Mouse (Mus musculus): Measurements from ENCODE around the gene Cd70. TPM values are rescaled to one million over a fixed set of nuclear protein-coding genes. Genes with fewer than 3 reads are reported as not detected.

The Cd70 gene
- not detected in 2 replicates for polyA plus RNA-seq (2014; fragmentation: Nextera tagmentation; extraction: Ambion mirVana)

GRCm38 (mm10) chr17:57148994-57149803, at the start of gene Cd70:
TSS of gene Cd70 (minus strand) at chr17:57149777.
- ATAC-seq (replicated peaks; ENCODE audit: low FRiP score, low TSS enrichment, low read depth) (no peak), DNase-seq (ENCODE audit: low spot score) (no peak)
- H3K4me1 ChIP-seq (replicated peaks; ENCODE audit: control insufficient read depth, insufficient read depth, low read length): peaks cover 5% of the 10 kb centered on the region; the same call in 1 of the 2 replicates
- H3K9ac ChIP-seq (ENCODE audit: low read length): peak within 1 kb of the TSS; percentile 10; the same call in 1 of the 2 replicates
- H3K4me3 ChIP-seq (ENCODE audit: low read depth, low read length): peak within 1 kb of the TSS; percentile 28
- H3K4me2 ChIP-seq (ENCODE audit: low read length): peak within 1 kb of the TSS; percentile 61
- H3K27me3 ChIP-seq (replicated peaks; ENCODE audit: control insufficient read depth, insufficient read depth, low read length): peaks cover 29% of the 10 kb centered on the region
- H3K9me3 ChIP-seq (ENCODE audit: control insufficient read depth, low read length): no peaks in the 10 kb centered on the region
- no peaks in the 10 kb centered on the region for H3K36me3 ChIP-seq (ENCODE audit: control insufficient read depth, insufficient read depth, low read length)
- 4% methylated on average over 39 of the region's 39 CpGs for WGBS
- no peak within 1 kb of the TSS for H3K27ac ChIP-seq (ENCODE audit: low read depth)

- Histone ChIP-seq H3K4me2 (ENCODE audit: low read length) (no peak overlapping the region), H3K4me1 (replicated peaks; ENCODE audit: control insufficient read depth, insufficient read depth, low read length) (no peaks in the 10 kb centered on the region), H3K36me3 (ENCODE audit: control insufficient read depth, insufficient read depth, low read length) (no peaks in the 10 kb centered on the region), H3K27ac (ENCODE audit: low read depth) (no peak overlapping the region), H3K27me3 (replicated peaks; ENCODE audit: control insufficient read depth, insufficient read depth, low read length) (no peaks in the 10 kb centered on the region), H3K9me3 (ENCODE audit: control insufficient read depth, low read length) (no peaks in the 10 kb centered on the region), H3K4me3 (ENCODE audit: low read depth, low read length) (no peak overlapping the region), H3K9ac (ENCODE audit: low read length) (no peak overlapping the region)
- no peak for ATAC-seq (replicated peaks; ENCODE audit: low FRiP score, low TSS enrichment, low read depth)
- 84% methylated on average over 3 of the region's 3 CpGs for WGBS
- DNase-seq (ENCODE audit: low spot score): no peak
Measured at GRCm38 (mm10) chr17:57198252-57198651, 48.7 kb upstream of the Cd70 start.

GRCm38 (mm10) chr17:57195326-57196010, 45.9 kb upstream of the Cd70 start:
- DNase-seq (ENCODE audit: low spot score) (no peak), ATAC-seq (replicated peaks; ENCODE audit: low FRiP score, low TSS enrichment, low read depth) (no peak)
- Histone ChIP-seq H3K36me3 (ENCODE audit: control insufficient read depth, insufficient read depth, low read length) (no peaks in the 10 kb centered on the region), H3K4me1 (replicated peaks; ENCODE audit: control insufficient read depth, insufficient read depth, low read length) (no peaks in the 10 kb centered on the region), H3K4me2 (ENCODE audit: low read length) (no peak overlapping the region), H3K9me3 (ENCODE audit: control insufficient read depth, low read length) (no peaks in the 10 kb centered on the region), H3K9ac (ENCODE audit: low read length) (no peak overlapping the region), H3K4me3 (ENCODE audit: low read depth, low read length) (no peak overlapping the region), H3K27ac (ENCODE audit: low read depth) (no peak overlapping the region), H3K27me3 (replicated peaks; ENCODE audit: control insufficient read depth, insufficient read depth, low read length) (no peaks in the 10 kb centered on the region)
- WGBS: 73% methylated on average over 8 of the region's 8 CpGs

GRCm38 (mm10) chr17:57194771-57195170, 45.2 kb upstream of the Cd70 start:
- WGBS: 77% methylated on average over 3 of the region's 3 CpGs
- no peak for ATAC-seq (replicated peaks; ENCODE audit: low FRiP score, low TSS enrichment, low read depth)
- H3K9ac ChIP-seq (ENCODE audit: low read length): no peak overlapping the region
- H3K4me2 ChIP-seq (ENCODE audit: low read length): no peak overlapping the region
- no peak overlapping the region for H3K4me3 ChIP-seq (ENCODE audit: low read depth, low read length)
- no peaks in the 10 kb centered on the region for H3K9me3 ChIP-seq (ENCODE audit: control insufficient read depth, low read length)
- no peaks in the 10 kb centered on the region for H3K27me3 ChIP-seq (replicated peaks; ENCODE audit: control insufficient read depth, insufficient read depth, low read length)
- no peaks in the 10 kb centered on the region for H3K36me3 ChIP-seq (ENCODE audit: control insufficient read depth, insufficient read depth, low read length)
- no peaks in the 10 kb centered on the region for H3K4me1 ChIP-seq (replicated peaks; ENCODE audit: control insufficient read depth, insufficient read depth, low read length)
- H3K27ac ChIP-seq (ENCODE audit: low read depth): no peak overlapping the region
- DNase-seq (ENCODE audit: low spot score): no peak

- no peak for ATAC-seq (replicated peaks; ENCODE audit: low FRiP score, low TSS enrichment, low read depth)
- 75% methylated on average over 11 of the region's 11 CpGs for WGBS
Measured at GRCm38 (mm10) chr17:57194041-57194507, 44.5 kb upstream of the Cd70 start, which contains the start of gene Tnfsf14. TSS of gene Tnfsf14 (minus strand) at chr17:57194177.

GRCm38 (mm10) chr17:57188510-57189192, 39.1 kb upstream of the Cd70 start:
- Histone ChIP-seq H3K9ac (ENCODE audit: low read length) (no peak overlapping the region), H3K36me3 (ENCODE audit: control insufficient read depth, insufficient read depth, low read length) (no peaks in the 10 kb centered on the region), H3K4me3 (ENCODE audit: low read depth, low read length) (no peak overlapping the region), H3K4me2 (ENCODE audit: low read length) (no peak overlapping the region), H3K27ac (ENCODE audit: low read depth) (no peak overlapping the region), H3K27me3 (replicated peaks; ENCODE audit: control insufficient read depth, insufficient read depth, low read length) (no peaks in the 10 kb centered on the region), H3K9me3 (ENCODE audit: control insufficient read depth, low read length) (no peaks in the 10 kb centered on the region), H3K4me1 (replicated peaks; ENCODE audit: control insufficient read depth, insufficient read depth, low read length) (no peaks in the 10 kb centered on the region)
- DNase-seq (ENCODE audit: low spot score) (no peak), ATAC-seq (replicated peaks; ENCODE audit: low FRiP score, low TSS enrichment, low read depth) (no peak)
- WGBS: 82% methylated on average over 12 of the region's 12 CpGs

More at GRCm38 (mm10) chr17:57194041-57194507, 44.5 kb upstream of the Cd70 start, which contains the start of gene Tnfsf14:
- H3K9ac ChIP-seq (ENCODE audit: low read length): no peak within 1 kb of the TSS
- no peaks in the 10 kb centered on the region for H3K36me3 ChIP-seq (ENCODE audit: control insufficient read depth, insufficient read depth, low read length)
- H3K4me3 ChIP-seq (ENCODE audit: low read depth, low read length): no peak within 1 kb of the TSS
- H3K9me3 ChIP-seq (ENCODE audit: control insufficient read depth, low read length): no peaks in the 10 kb centered on the region
- no peak within 1 kb of the TSS for H3K27ac ChIP-seq (ENCODE audit: low read depth)
- no peak for DNase-seq (ENCODE audit: low spot score)
- H3K27me3 ChIP-seq (replicated peaks; ENCODE audit: control insufficient read depth, insufficient read depth, low read length): no peaks in the 10 kb centered on the region
- H3K4me1 ChIP-seq (replicated peaks; ENCODE audit: control insufficient read depth, insufficient read depth, low read length): no peaks in the 10 kb centered on the region
- no peak within 1 kb of the TSS for H3K4me2 ChIP-seq (ENCODE audit: low read length)

- no peak for ATAC-seq (replicated peaks; ENCODE audit: low FRiP score, low TSS enrichment, low read depth)
- DNase-seq (ENCODE audit: low spot score): no peak
- 77% methylated on average over 2 of the region's 2 CpGs for WGBS
- 0 out of 2 replicates have a peak, but pooled peaks cover 3% of the 10 kb centered on the region for H3K27me3 ChIP-seq (replicated peaks; ENCODE audit: control insufficient read depth, insufficient read depth, low read length)
- H3K27ac ChIP-seq (ENCODE audit: low read depth): no peak overlapping the region
- H3K36me3 ChIP-seq (ENCODE audit: control insufficient read depth, insufficient read depth, low read length): no peaks in the 10 kb centered on the region
- H3K4me3 ChIP-seq (ENCODE audit: low read depth, low read length): no peak overlapping the region
- H3K9me3 ChIP-seq (ENCODE audit: control insufficient read depth, low read length): no peaks in the 10 kb centered on the region
- no peaks in the 10 kb centered on the region for H3K4me1 ChIP-seq (replicated peaks; ENCODE audit: control insufficient read depth, insufficient read depth, low read length)
- no peak overlapping the region for H3K4me2 ChIP-seq (ENCODE audit: low read length)
- no peak overlapping the region for H3K9ac ChIP-seq (ENCODE audit: low read length)
Measured at GRCm38 (mm10) chr17:57185641-57186040, 36.1 kb upstream of the Cd70 start.

GRCm38 (mm10) chr17:57182871-57183270, 33.3 kb upstream of the Cd70 start:
- Histone ChIP-seq H3K4me2 (ENCODE audit: low read length) (no peak overlapping the region), H3K4me1 (replicated peaks; ENCODE audit: control insufficient read depth, insufficient read depth, low read length) (no peaks in the 10 kb centered on the region), H3K36me3 (ENCODE audit: control insufficient read depth, insufficient read depth, low read length) (no peaks in the 10 kb centered on the region), H3K27me3 (replicated peaks; ENCODE audit: control insufficient read depth, insufficient read depth, low read length) (0 out of 2 replicates have a peak, but pooled peaks cover 3% of the 10 kb centered on the region), H3K9ac (ENCODE audit: low read length) (no peak overlapping the region), H3K27ac (ENCODE audit: low read depth) (no peak overlapping the region), H3K4me3 (ENCODE audit: low read depth, low read length) (no peak overlapping the region), H3K9me3 (ENCODE audit: control insufficient read depth, low read length) (no peaks in the 10 kb centered on the region)
- ATAC-seq (replicated peaks; ENCODE audit: low FRiP score, low TSS enrichment, low read depth) (no peak), DNase-seq (ENCODE audit: low spot score) (no peak)
- 65% methylated on average over 3 of the region's 3 CpGs for WGBS
